Mouse (Mus musculus) olfactory bulb, adult 2 months (tissue): ENCODE measurements around the gene Gm47969.

ENCODE experiments used
- CTCF ChIP-seq: fragments of 200-500 bp; IDR thresholded peaks from 2 replicates; pipeline ENCODE4 v1.5.1; 2012; ENCODE audit warnings: low read depth, mild to moderate bottlenecking, low read length, moderate library complexity; ENCODE audit not compliant: insufficient read depth
- POLR2A ChIP-seq: fragments of 200-500 bp; IDR thresholded peaks from 2 replicates; pipeline ENCODE4 v1.6.1; 2012; ENCODE audit warnings: mild to moderate bottlenecking, low read depth, low read length, moderate library complexity; ENCODE audit not compliant: insufficient read depth

DNA sequence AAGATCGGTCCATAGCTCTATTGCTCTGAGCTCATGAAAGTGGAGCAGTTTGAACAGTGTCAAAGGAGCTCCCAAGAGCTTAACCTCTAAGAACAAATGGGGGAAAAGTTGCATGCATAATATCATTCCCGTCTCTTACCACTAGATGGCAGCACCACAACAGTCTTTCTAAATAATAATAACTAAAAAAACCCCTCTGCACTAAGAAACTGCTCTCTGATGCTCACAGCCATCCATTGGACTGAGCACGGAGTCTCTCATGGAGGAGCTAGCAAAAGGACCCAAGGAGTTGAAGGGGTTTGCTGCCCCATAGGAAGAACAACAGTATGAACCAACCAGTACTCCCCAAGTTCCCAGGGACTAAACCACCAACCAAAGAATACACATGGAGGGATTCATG, 20.1 kb downstream of the Gm47969 start:
- no peak for TF ChIP-seq CTCF
- no peak for TF ChIP-seq POLR2A
